Mouse (Mus musculus): Measurements from ENCODE around the gene Celsr2. TPM values are rescaled to one million over a fixed set of nuclear protein-coding genes. Genes with fewer than 3 reads are reported as not detected.
A peak's percentile ranks its signal among the peaks of the same experiment; 100 is the strongest.

Celsr2 gene
- polyA plus RNA-seq, 1 experiment: 60.5 TPM

DNA sequence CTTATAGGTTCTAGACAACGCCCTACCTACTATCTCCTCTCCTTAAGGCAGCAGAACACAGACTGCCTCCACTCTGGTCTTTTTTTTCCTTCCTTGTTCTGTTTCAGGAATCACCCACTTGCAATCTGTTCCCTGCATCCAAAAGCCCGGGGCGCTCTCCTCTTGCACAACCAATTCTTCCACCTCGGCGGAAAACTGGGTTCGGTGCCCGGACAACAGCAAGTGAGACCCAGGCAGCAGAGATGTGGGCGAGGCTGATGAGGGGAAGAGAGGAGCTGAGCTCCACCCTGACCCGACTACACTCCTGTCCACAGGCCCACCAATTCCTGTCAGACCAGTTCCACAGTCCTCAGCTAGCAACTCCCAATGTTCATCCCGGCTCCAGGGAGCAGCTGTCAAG is 29.2 kb downstream of the Celsr2 start:
- no peaks in the 10 kb centered on the region for H3K27me3 ChIP-seq (replicated peaks; ENCODE audit: control insufficient read depth, insufficient read depth, low read length)
- no peak overlapping the region for H3K27ac ChIP-seq (ENCODE audit: insufficient read depth, low read depth, low read length)
- WGBS: 90% methylated on average over 10 of the region's 10 CpGs
- TF ChIP-seq POLR2A (IDR thresholded peaks at IDR 0.05; ENCODE audit: low read depth, low read length): no peak
- TF ChIP-seq CTCF (conservative IDR thresholded peaks at IDR 0.05; ENCODE audit: insufficient read depth, insufficient read length, low read depth, low read length): no peak
- H3K4me1 ChIP-seq (ENCODE audit: control insufficient read depth, insufficient read depth, low read length): peaks cover 9% of the 10 kb centered on the region; the same call in 1 of the 2 replicates
- no peak for DNase-seq
- H3K36me3 ChIP-seq (ENCODE audit: control insufficient read depth, insufficient read depth, low read length): no peaks in the 10 kb centered on the region
- no peak overlapping the region for H3K4me3 ChIP-seq (ENCODE audit: insufficient read depth, low read depth, low read length)

DNA sequence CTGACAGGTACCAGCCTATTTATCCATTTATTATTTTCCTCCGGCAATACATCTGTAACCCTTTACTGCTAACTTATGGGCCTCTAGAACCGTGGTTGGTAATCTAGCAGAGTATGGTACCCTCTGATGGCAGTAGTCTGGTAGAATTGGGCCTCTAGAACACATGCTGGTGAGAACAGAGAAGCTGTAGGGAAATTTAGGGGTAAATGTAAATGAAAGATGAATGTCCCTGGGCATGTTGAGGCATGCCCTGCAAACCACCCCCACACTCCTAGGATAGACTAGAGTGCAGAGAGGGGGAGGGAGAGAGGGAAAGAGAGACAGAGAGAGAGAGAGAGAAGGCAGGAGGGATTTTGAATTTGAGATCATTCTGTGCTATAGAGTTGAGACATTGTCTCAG is 30.9 kb downstream of the Celsr2 start:
- no peaks in the 10 kb centered on the region for H3K27me3 ChIP-seq (replicated peaks; ENCODE audit: control insufficient read depth, insufficient read depth, low read length)
- no peak for DNase-seq
- peaks cover 4% of the 10 kb centered on the region; the same call in 1 of the 2 replicates for H3K4me1 ChIP-seq (ENCODE audit: control insufficient read depth, insufficient read depth, low read length)
- no peaks in the 10 kb centered on the region for H3K36me3 ChIP-seq (ENCODE audit: control insufficient read depth, insufficient read depth, low read length)
- H3K4me3 ChIP-seq (ENCODE audit: insufficient read depth, low read depth, low read length): no peak overlapping the region
- no peak overlapping the region for H3K27ac ChIP-seq (ENCODE audit: insufficient read depth, low read depth, low read length)
- no peak for TF ChIP-seq CTCF (conservative IDR thresholded peaks at IDR 0.05; ENCODE audit: insufficient read depth, insufficient read length, low read depth, low read length)
- no peak for TF ChIP-seq POLR2A (IDR thresholded peaks at IDR 0.05; ENCODE audit: low read depth, low read length)
- 35% methylated on average over 2 of the region's 2 CpGs for WGBS

DNA sequence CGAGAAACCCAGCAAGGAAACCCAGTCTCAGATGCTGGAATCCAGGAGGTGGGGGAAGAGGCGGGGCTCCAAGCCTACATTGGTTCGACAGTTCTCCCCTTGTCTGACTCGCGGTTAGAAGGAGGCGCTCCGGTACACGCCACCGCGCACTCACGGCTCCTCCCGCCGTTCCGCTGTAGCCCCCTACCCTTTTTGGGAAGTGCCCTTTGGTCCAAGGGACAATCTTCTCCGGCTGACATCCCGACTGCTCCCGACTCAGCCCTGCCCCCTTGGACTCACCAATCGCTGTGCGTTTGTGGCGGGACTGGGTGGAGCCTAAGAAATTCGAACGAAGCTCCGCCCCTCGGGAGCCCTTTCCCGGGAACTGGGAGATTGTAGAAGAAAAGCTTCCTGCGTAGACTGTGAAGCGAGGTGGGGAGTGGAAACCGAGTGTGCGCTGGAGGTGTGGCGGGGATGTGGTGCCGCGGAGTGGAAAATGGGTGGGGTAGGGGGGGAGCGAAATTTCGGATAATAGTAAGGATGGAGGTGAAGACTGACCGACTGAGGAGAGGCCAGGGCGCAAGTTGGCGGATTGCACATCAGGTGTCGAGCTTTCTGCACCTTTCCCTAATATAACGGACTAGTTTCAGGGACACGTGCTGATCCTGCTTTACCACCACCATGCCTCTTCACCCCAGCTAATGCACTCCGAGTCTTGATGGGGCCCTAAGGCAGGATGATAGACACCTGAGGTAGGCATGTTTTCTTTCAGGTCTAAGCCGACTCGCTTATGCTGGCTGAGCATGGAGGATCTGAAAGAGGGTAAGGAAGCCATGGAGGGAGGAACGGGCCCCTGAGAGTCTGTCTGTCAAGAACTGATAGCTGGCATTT is 31.6 kb downstream of the Celsr2 start, which contains the start of gene Psrc1:
Psrc1 (plus strand) TSS at position 355 of the 870 bp plus-strand sequence.
- Histone ChIP-seq H3K36me3 (ENCODE audit: control insufficient read depth, insufficient read depth, low read length) (no peaks in the 10 kb centered on the region), H3K4me3 (ENCODE audit: insufficient read depth, low read depth, low read length) (peak within 1 kb of the TSS; percentile 63), H3K27me3 (replicated peaks; ENCODE audit: control insufficient read depth, insufficient read depth, low read length) (no peaks in the 10 kb centered on the region), H3K4me1 (ENCODE audit: control insufficient read depth, insufficient read depth, low read length) (peaks cover 3% of the 10 kb centered on the region; the same call in 1 of the 2 replicates), H3K27ac (ENCODE audit: insufficient read depth, low read depth, low read length) (no peak within 1 kb of the TSS)
- WGBS: 3% methylated on average over 44 of the region's 44 CpGs
- DNase-seq: peak; percentile 94
- TF ChIP-seq CTCF (conservative IDR thresholded peaks at IDR 0.05; ENCODE audit: insufficient read depth, insufficient read length, low read depth, low read length) (no peak), POLR2A (IDR thresholded peaks at IDR 0.05; ENCODE audit: low read depth, low read length) (no peak)

DNA sequence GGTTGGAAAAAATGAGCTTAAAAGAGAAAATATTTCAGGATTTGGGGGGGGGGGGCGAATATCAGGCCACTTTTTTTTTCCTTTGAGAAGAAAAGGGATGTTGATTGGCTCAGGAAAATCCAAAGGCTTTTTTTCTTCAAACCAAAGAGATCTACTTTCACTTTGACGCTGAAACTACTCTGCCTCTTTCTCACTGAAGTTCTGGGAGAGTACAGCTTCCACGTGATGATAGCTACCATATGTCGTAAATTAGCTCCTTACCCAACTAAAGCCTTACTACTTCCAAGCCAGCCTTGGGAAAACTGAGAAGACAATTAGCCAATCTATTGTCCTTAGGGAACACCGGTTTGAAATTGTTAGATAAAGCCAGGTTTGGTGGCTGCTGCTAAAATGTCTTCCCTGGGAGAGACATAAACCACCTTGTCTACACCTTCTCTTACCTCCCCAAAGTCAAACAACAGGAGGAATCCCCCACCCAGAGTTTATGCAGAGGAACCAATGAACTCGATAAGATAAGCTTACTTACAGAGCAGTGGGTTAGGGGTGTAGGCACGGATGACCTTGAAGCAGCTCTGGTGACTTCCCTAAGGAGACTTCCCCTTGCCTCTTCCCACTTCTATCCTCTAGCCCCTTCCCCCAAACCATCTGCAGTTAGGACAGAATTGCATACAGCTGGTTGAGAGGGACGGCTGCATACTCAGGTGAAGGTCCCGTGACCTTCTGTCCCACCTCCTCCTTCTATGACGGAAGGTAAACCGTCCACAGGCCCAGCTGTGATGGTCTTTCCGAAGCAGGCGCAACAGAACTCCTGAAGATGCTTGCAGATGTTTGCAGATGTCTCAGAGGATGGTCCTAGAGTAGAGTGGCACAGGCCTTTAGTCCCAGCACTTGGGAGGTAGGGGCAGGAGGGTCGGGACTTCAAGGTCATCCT is 33.1 kb downstream of the Celsr2 start:
- H3K36me3 ChIP-seq (ENCODE audit: control insufficient read depth, insufficient read depth, low read length): no peaks in the 10 kb centered on the region
- peaks cover 3% of the 10 kb centered on the region; the same call in 1 of the 2 replicates for H3K4me1 ChIP-seq (ENCODE audit: control insufficient read depth, insufficient read depth, low read length)
- TF ChIP-seq POLR2A (IDR thresholded peaks at IDR 0.05; ENCODE audit: low read depth, low read length): no peak
- TF ChIP-seq CTCF (conservative IDR thresholded peaks at IDR 0.05; ENCODE audit: insufficient read depth, insufficient read length, low read depth, low read length): no peak
- H3K27ac ChIP-seq (ENCODE audit: insufficient read depth, low read depth, low read length): no peak overlapping the region
- no peaks in the 10 kb centered on the region for H3K27me3 ChIP-seq (replicated peaks; ENCODE audit: control insufficient read depth, insufficient read depth, low read length)
- 77% methylated on average over 14 of the region's 14 CpGs for WGBS
- no peak for DNase-seq
- H3K4me3 ChIP-seq (ENCODE audit: insufficient read depth, low read depth, low read length): no peak overlapping the region

DNA sequence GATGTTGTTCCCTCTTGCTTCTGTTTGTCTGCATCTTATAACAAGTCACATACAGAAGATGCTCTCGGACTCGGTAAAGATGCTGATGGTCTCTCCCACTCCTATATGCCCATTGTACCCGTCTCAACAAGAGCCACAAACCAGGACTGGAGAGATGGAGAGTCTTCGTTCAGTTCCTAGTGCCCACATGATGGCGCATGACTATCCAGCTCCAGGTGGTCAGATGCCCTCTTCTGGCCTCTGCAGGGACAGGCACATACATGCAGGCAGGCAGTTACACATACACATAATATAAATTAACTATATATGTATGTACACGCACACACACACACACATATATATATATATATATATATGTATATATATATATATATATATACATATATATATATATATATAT is 34.7 kb downstream of the Celsr2 start:
- Histone ChIP-seq H3K27ac (ENCODE audit: insufficient read depth, low read depth, low read length) (no peak overlapping the region), H3K4me3 (ENCODE audit: insufficient read depth, low read depth, low read length) (no peak overlapping the region), H3K27me3 (replicated peaks; ENCODE audit: control insufficient read depth, insufficient read depth, low read length) (no peaks in the 10 kb centered on the region), H3K36me3 (ENCODE audit: control insufficient read depth, insufficient read depth, low read length) (no peaks in the 10 kb centered on the region), H3K4me1 (ENCODE audit: control insufficient read depth, insufficient read depth, low read length) (peaks cover 3% of the 10 kb centered on the region; the same call in 1 of the 2 replicates)
- TF ChIP-seq POLR2A (IDR thresholded peaks at IDR 0.05; ENCODE audit: low read depth, low read length) (no peak), CTCF (conservative IDR thresholded peaks at IDR 0.05; ENCODE audit: insufficient read depth, insufficient read length, low read depth, low read length) (peak; percentile 70)
- peak; percentile 26 for DNase-seq
- WGBS: 79% methylated on average over 6 of the region's 6 CpGs

DNA sequence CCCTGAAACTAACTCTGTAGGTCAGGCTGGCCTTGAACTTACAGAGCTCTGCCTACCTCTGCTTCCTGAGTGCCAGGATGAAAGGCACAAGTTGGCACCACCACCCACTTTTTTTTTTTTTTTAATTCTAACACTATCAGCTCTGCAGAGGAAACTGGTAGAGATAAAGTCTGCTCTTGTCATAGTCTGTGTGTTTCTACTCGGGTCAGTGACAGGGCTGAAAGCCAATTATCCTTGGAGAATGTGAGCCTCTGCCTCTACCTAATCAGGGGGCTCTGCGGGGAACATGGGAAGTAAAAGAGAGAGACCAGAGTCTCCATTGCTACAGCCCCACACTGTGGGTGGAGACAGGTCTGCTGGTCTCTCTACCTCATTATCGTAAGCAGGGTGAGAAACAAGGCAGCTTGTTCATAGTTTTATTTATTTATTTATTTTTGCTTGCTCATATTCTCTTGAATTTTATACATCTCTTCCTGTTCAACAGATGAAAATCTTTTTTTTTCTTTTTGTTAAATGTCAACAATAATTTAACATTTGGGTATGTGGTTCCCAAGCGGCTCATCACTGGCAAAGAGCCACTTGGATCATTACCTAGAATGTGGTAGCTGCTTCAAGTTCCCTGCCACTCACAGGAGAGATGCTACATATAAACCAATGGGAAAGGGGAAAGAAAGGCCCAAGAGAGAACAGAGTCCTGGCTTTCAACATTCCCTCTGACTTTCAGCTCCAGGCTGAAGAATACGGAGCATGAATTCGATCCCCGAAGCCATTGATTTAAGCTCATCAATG is 36.3 kb downstream of the Celsr2 start:
- Histone ChIP-seq H3K4me3 (ENCODE audit: insufficient read depth, low read depth, low read length) (no peak overlapping the region), H3K4me1 (ENCODE audit: control insufficient read depth, insufficient read depth, low read length) (peaks cover 3% of the 10 kb centered on the region; the same call in 1 of the 2 replicates), H3K27ac (ENCODE audit: insufficient read depth, low read depth, low read length) (no peak overlapping the region), H3K36me3 (ENCODE audit: control insufficient read depth, insufficient read depth, low read length) (no peaks in the 10 kb centered on the region), H3K27me3 (replicated peaks; ENCODE audit: control insufficient read depth, insufficient read depth, low read length) (no peaks in the 10 kb centered on the region)
- TF ChIP-seq POLR2A (IDR thresholded peaks at IDR 0.05; ENCODE audit: low read depth, low read length): no peak
- no peak for TF ChIP-seq CTCF (conservative IDR thresholded peaks at IDR 0.05; ENCODE audit: insufficient read depth, insufficient read length, low read depth, low read length)
- no peak for DNase-seq
- 89% methylated on average over 7 of the region's 7 CpGs for WGBS
